ENCODE assay signal across 8 mouse cellular contexts in genomic region chr6:72359891-72360598, GRCm38 (mm10). TPM values are rescaled to one million over a fixed set of nuclear protein-coding genes. Genes with fewer than 3 reads are reported as not detected.
DNase-seq lines count a peak whose midpoint lies in the region; ATAC-seq and TF ChIP-seq lines count a peak whose summit lies in the region.
"Had no signal": no experiment of that assay in that cellular context is flagged by ENCODE, and none has a peak within 500 bp of the region (broad histone marks: within the 10 kb centered on the region; RNA-seq: fewer than 3 reads in every experiment).

No protein-coding gene starts in this region.

- no peak for ATAC-seq in neural tube, embryonic 13.5 days (ENCODE audit: low read depth)
- ATAC-seq in kidney, postnatal 0 days (replicated peaks; ENCODE audit: low FRiP score, low read depth) = no peak

- H3K9ac ChIP-seq in neural tube, embryonic 13.5 days = no peak overlapping the region
- no peak overlapping the region for H3K9ac ChIP-seq in kidney, postnatal 0 days (ENCODE audit: low read depth, low read length)

- H3K36me3 ChIP-seq in neural tube, embryonic 13.5 days = peaks cover 34% of the 10 kb centered on the region
- peaks cover 5% of the 10 kb centered on the region; the same call in 1 of the 2 replicates for H3K36me3 ChIP-seq in kidney, postnatal 0 days (ENCODE audit: insufficient read depth, low read length)

- peaks cover 43% of the 10 kb centered on the region for H3K4me1 ChIP-seq in neural tube, embryonic 13.5 days (replicated peaks)
- peaks cover 13% of the 10 kb centered on the region; the same call in 1 of the 2 replicates for H3K4me1 ChIP-seq in kidney, postnatal 0 days (replicated peaks; ENCODE audit: insufficient read depth, low read length)

- no peak overlapping the region; the same call in 1 of the 2 replicates for H3K4me3 ChIP-seq in neural tube, embryonic 13.5 days
- H3K4me3 ChIP-seq in kidney, postnatal 0 days (replicated peaks; ENCODE audit: low read depth, low read length) = no peak overlapping the region
- H3K4me3 ChIP-seq: heart, adult 2 months had no signal

- WGBS in neural tube, embryonic 13.5 days = 85% methylated on average over 11 of the region's 11 CpGs
- 65% methylated on average over 11 of the region's 11 CpGs for WGBS in kidney, postnatal 0 days

- no peaks in the 10 kb centered on the region for H3K9me3 ChIP-seq in neural tube, embryonic 13.5 days
- H3K9me3 ChIP-seq in kidney, postnatal 0 days (replicated peaks; ENCODE audit: low read length) = no peaks in the 10 kb centered on the region

- H3K27ac ChIP-seq in neural tube, embryonic 13.5 days (replicated peaks) = no peak overlapping the region
- no peak overlapping the region; the same call in 1 of the 2 replicates for H3K27ac ChIP-seq in kidney, postnatal 0 days
- H3K27ac ChIP-seq: heart, adult 2 months had no signal

- H3K4me2 ChIP-seq in neural tube, embryonic 13.5 days = 0 out of 2 replicates have a peak overlapping the region, but pooled peaks have one; percentile 86
- peak overlapping the region; percentile 89; the same call in 1 of the 2 replicates for H3K4me2 ChIP-seq in kidney, postnatal 0 days (ENCODE audit: low read length)

- peak; percentile 63 for DNase-seq in kidney, adult 11 months
- no peak for DNase-seq in kidney, postnatal 14 days
- DNase-seq in neural tube, embryonic 10.5 days (ENCODE audit: extremely low spot score, low spot score) = no peak
- no peak for DNase-seq in kidney, postnatal 0 days (ENCODE audit: low spot score)
- no peak for DNase-seq in spleen, postnatal 4 days (ENCODE audit: low spot score in 2 of 2)
- DNase-seq in ovary, postnatal 10 days (ENCODE audit: low spot score) = no peak
- DNase-seq: heart, adult 2 months had no signal

- TF ChIP-seq CTCF in kidney, postnatal 0 days (IDR thresholded peaks at IDR 0.05; ENCODE audit: low read depth) = no peak

- H3K27me3 ChIP-seq in neural tube, embryonic 13.5 days = no peaks in the 10 kb centered on the region
- no peaks in the 10 kb centered on the region for H3K27me3 ChIP-seq in kidney, postnatal 0 days (ENCODE audit: insufficient read depth, low read length)

RNA-seq across cellular contexts. Expression of gene Tmem150a, which starts 4.8 kb away (rescaled TPM):
- 16.5 and 21.4 TPM in 2 replicates for polyA plus RNA-seq in neural tube, embryonic 13.5 days (2015; fragmentation: Nextera tagmentation; extraction: Ambion mirVana)
- polyA plus RNA-seq in kidney, postnatal 0 days (2015; fragmentation: Nextera tagmentation; extraction: Ambion mirVana) = 50.5 and 50.6 TPM in 2 replicates

RNA-seq across cellular contexts. Expression of gene Rnf181, which starts 6.7 kb away (rescaled TPM):
- 140 and 148 TPM in 2 replicates for polyA plus RNA-seq in neural tube, embryonic 13.5 days (2015; fragmentation: Nextera tagmentation; extraction: Ambion mirVana)
- polyA plus RNA-seq in kidney, postnatal 0 days (2015; fragmentation: Nextera tagmentation; extraction: Ambion mirVana) = 150 and 164 TPM in 2 replicates

RNA-seq across cellular contexts. Expression of gene 0610030E20Rik, which starts 12.9 kb away (rescaled TPM):
- polyA plus RNA-seq in neural tube, embryonic 13.5 days (2015; fragmentation: Nextera tagmentation; extraction: Ambion mirVana) = 16.7 and 19.3 TPM in 2 replicates
- 21.8 and 24.4 TPM in 2 replicates for polyA plus RNA-seq in kidney, postnatal 0 days (2015; fragmentation: Nextera tagmentation; extraction: Ambion mirVana)

RNA-seq across cellular contexts. Expression of gene Usp39, which starts 15.1 kb away (rescaled TPM):
- 46.6 and 47.2 TPM in 2 replicates for polyA plus RNA-seq in neural tube, embryonic 13.5 days (2015; fragmentation: Nextera tagmentation; extraction: Ambion mirVana)
- 35.6 and 37.2 TPM in 2 replicates for polyA plus RNA-seq in kidney, postnatal 0 days (2015; fragmentation: Nextera tagmentation; extraction: Ambion mirVana)

RNA-seq across cellular contexts. Expression of gene Vamp5, which starts 20.2 kb away (rescaled TPM):
- polyA plus RNA-seq in neural tube, embryonic 13.5 days (2015; fragmentation: Nextera tagmentation; extraction: Ambion mirVana) = 19.8 and 24.1 TPM in 2 replicates
- 45.6 and 50.1 TPM in 2 replicates for polyA plus RNA-seq in kidney, postnatal 0 days (2015; fragmentation: Nextera tagmentation; extraction: Ambion mirVana)
